Mouse (Mus musculus) hindbrain, postnatal 0 days (tissue): Measurements from ENCODE around the gene Hsp90ab1. TPM values are rescaled to one million over a fixed set of nuclear protein-coding genes. Genes with fewer than 3 reads are reported as not detected.

Source experiments
- ATAC-seq: fragments of 200-750 bp; cut with Nextera tagmentation; 2 replicates; pipeline ENCODE4 v1.8.0; 2017; ENCODE audit warnings: mild to moderate bottlenecking, moderate TSS enrichment, moderate library complexity
- DNase-seq: peaks from one replicate; pipeline ENCODE4 v3.0.0-alpha.2; 2015; ENCODE audit warnings: low spot score
- H3K27ac ChIP-seq: fragments of 300-500 bp; sonication (generic); 2 replicates; pipeline ENCODE4 v1.5.1; 2014; ENCODE audit warnings: mild to moderate bottlenecking
- H3K27me3 ChIP-seq: fragments of 300-500 bp; sonication (generic); 2 replicates; pipeline ENCODE4 v1.6.1; 2014; ENCODE audit warnings: low read length, mixed read lengths; ENCODE audit not compliant: insufficient read depth
- H3K36me3 ChIP-seq: fragments of 300-500 bp; sonication (generic); 2 replicates; pipeline ENCODE4 v1.6.1; 2014; ENCODE audit warnings: low read length, mixed read lengths; ENCODE audit not compliant: insufficient read depth
- H3K4me1 ChIP-seq: fragments of 300-500 bp; sonication (generic); 2 replicates; pipeline ENCODE4 v1.6.1; 2014; ENCODE audit warnings: antibody characterized with exemption, low read length, mixed read lengths; ENCODE audit not compliant: insufficient read depth
- H3K4me2 ChIP-seq: fragments of 300-500 bp; sonication (generic); 2 replicates; pipeline ENCODE4 v1.6.1; 2014; ENCODE audit warnings: low read depth, mild to moderate bottlenecking, low read length, moderate library complexity, mixed read lengths
- H3K4me3 ChIP-seq: fragments of 300-500 bp; sonication (generic); 2 replicates; pipeline ENCODE4 v1.5.1; 2014; ENCODE audit warnings: low read length
- H3K9ac ChIP-seq: fragments of 300-500 bp; sonication (generic); replicated peaks from 2 replicates; pipeline ENCODE4 v1.6.1; 2014; ENCODE audit warnings: mild to moderate bottlenecking, low read length, moderate library complexity, mixed read lengths
- H3K9me3 ChIP-seq: fragments of 300-500 bp; sonication (generic); 2 replicates; pipeline ENCODE4 v1.6.1; 2016; ENCODE audit warnings: low read length, mixed read lengths
- CTCF ChIP-seq: IDR thresholded peaks from 2 replicates; pipeline ENCODE4 v1.5.1; 2016; ENCODE audit warnings: antibody characterized with exemption, control low read depth, low read depth
- WGBS: fragments of 180-500 bp; shearing (Covaris S2); extraction: QIAGEN DNeasy Blood & Tissue Kit; methylation state at CpG from one replicate; pipeline ENCODE4 v1.1.7; 2014; 5-methylcytosine and 5-hydroxymethylcytosine counted together
- polyA plus RNA-seq: library from polyadenylated mRNA; unstranded; fragments of >200 nt; fragmentation: Nextera tagmentation; extraction: Ambion mirVana; gene quantifications from 2 replicates; pipeline ENCODE4 v1.2.1, GENCODE M21; 2015
- total RNA-seq: library from RNA; depleted of rRNA; stranded (reverse); fragments of >200 nt; gene quantifications from 2 replicates; pipeline ENCODE4 v1.2.3, GENCODE M21; 2014

The Hsp90ab1 gene
- total and polyA plus RNA-seq, 2 experiments from 2014 or later = 982 to 1,504 TPM

GRCm38 (mm10) chr17:45581567-45581983 is 8.5 kb upstream of the Hsp90ab1 start:
- DNase-seq (peak; percentile 90), ATAC-seq (no peak)
- WGBS = 2% methylated on average over 2 of the region's 2 CpGs
- H3K36me3 ChIP-seq = no peaks in the 10 kb centered on the region
- H3K9me3 ChIP-seq = no peaks in the 10 kb centered on the region
- TF ChIP-seq CTCF = peak; percentile 93
- no peaks in the 10 kb centered on the region; the same call in 1 of the 2 replicates for H3K4me1 ChIP-seq
- no peak overlapping the region for H3K4me2 ChIP-seq
- peak overlapping the region; percentile 41; the same call in 1 of the 2 replicates for H3K27ac ChIP-seq
- no peak overlapping the region for H3K4me3 ChIP-seq
- H3K27me3 ChIP-seq = no peaks in the 10 kb centered on the region
- no peak overlapping the region for H3K9ac ChIP-seq

GRCm38 (mm10) chr17:45580958-45581477 is 7.9 kb upstream of the Hsp90ab1 start:
- peak overlapping the region; percentile 41; the same call in 1 of the 2 replicates for H3K27ac ChIP-seq
- H3K36me3 ChIP-seq = no peaks in the 10 kb centered on the region
- no peak for TF ChIP-seq CTCF
- H3K9me3 ChIP-seq = no peaks in the 10 kb centered on the region
- WGBS = 31% methylated on average over 12 of the region's 12 CpGs
- ATAC-seq (no peak), DNase-seq (peak; percentile 25)
- H3K27me3 ChIP-seq = no peaks in the 10 kb centered on the region
- H3K9ac ChIP-seq = no peak overlapping the region
- H3K4me3 ChIP-seq = no peak overlapping the region
- H3K4me1 ChIP-seq = no peaks in the 10 kb centered on the region; the same call in 1 of the 2 replicates
- no peak overlapping the region for H3K4me2 ChIP-seq

- TF ChIP-seq CTCF = no peak
- 78% methylated on average over 4 of the region's 4 CpGs for WGBS
- no peak for ATAC-seq
- Histone ChIP-seq H3K4me2 (no peak overlapping the region), H3K4me1 (peaks cover 3% of the 10 kb centered on the region; the same call in 1 of the 2 replicates), H3K9me3 (no peaks in the 10 kb centered on the region), H3K36me3 (no peaks in the 10 kb centered on the region), H3K27ac (no peak overlapping the region), H3K9ac (no peak overlapping the region), H3K27me3 (no peaks in the 10 kb centered on the region), H3K4me3 (no peak overlapping the region)
- no peak for DNase-seq
Observed at GRCm38 (mm10) chr17:45579554-45579953, 6.5 kb upstream of the Hsp90ab1 start.

- WGBS = 78% methylated on average over 7 of the region's 7 CpGs
- peak; percentile 64 for TF ChIP-seq CTCF
- Histone ChIP-seq H3K9ac (no peak overlapping the region), H3K4me2 (no peak overlapping the region), H3K27me3 (no peaks in the 10 kb centered on the region), H3K36me3 (no peaks in the 10 kb centered on the region), H3K4me3 (no peak overlapping the region), H3K4me1 (peaks cover 3% of the 10 kb centered on the region; the same call in 1 of the 2 replicates), H3K27ac (no peak overlapping the region), H3K9me3 (no peaks in the 10 kb centered on the region)
- DNase-seq (peak; percentile 42), ATAC-seq (no peak)
Observed at GRCm38 (mm10) chr17:45578843-45579242, 5.8 kb upstream of the Hsp90ab1 start.

GRCm38 (mm10) chr17:45578242-45578641 is 5.2 kb upstream of the Hsp90ab1 start:
- H3K9ac ChIP-seq = no peak overlapping the region
- no peak overlapping the region for H3K4me3 ChIP-seq
- no peak for ATAC-seq
- 62% methylated on average over 5 of the region's 5 CpGs for WGBS
- peaks cover 3% of the 10 kb centered on the region; the same call in 1 of the 2 replicates for H3K4me1 ChIP-seq
- no peak overlapping the region for H3K27ac ChIP-seq
- H3K9me3 ChIP-seq = no peaks in the 10 kb centered on the region
- no peaks in the 10 kb centered on the region for H3K27me3 ChIP-seq
- H3K36me3 ChIP-seq = no peaks in the 10 kb centered on the region
- TF ChIP-seq CTCF = no peak
- no peak overlapping the region for H3K4me2 ChIP-seq
- DNase-seq = no peak

GRCm38 (mm10) chr17:45575123-45575897 is 2.2 kb upstream of the Hsp90ab1 start:
- 85% methylated on average over 8 of the region's 8 CpGs for WGBS
- peak overlapping the region; percentile 79; the same call in 1 of the 2 replicates for H3K4me2 ChIP-seq
- no peaks in the 10 kb centered on the region for H3K27me3 ChIP-seq
- TF ChIP-seq CTCF = no peak
- H3K9me3 ChIP-seq = no peaks in the 10 kb centered on the region
- ATAC-seq (no peak), DNase-seq (no peak)
- H3K4me1 ChIP-seq = peaks cover 3% of the 10 kb centered on the region; the same call in 1 of the 2 replicates
- no peak overlapping the region for H3K4me3 ChIP-seq
- H3K9ac ChIP-seq = peak overlapping the region; percentile 100; the same call in 1 of the 2 replicates
- peak overlapping the region; percentile 96 for H3K27ac ChIP-seq
- H3K36me3 ChIP-seq = peaks cover 12% of the 10 kb centered on the region
